ENCODE assay signal across 19 mouse cellular contexts in genomic region chr1:165342126-165342525, GRCm38 (mm10). TPM values are rescaled to one million over a fixed set of nuclear protein-coding genes. Genes with fewer than 3 reads are reported as not detected.
DNase-seq lines count a peak whose midpoint lies in the region; ATAC-seq lines count a peak whose summit lies in the region.
"Had no signal": no experiment of that assay in that cellular context is flagged by ENCODE, and none has a peak within 500 bp of the region (broad histone marks: within the 10 kb centered on the region; RNA-seq: fewer than 3 reads in every experiment).

No protein-coding gene starts in this region.

- H3K4me1 ChIP-seq in kidney, embryonic 16.5 days (ENCODE audit: insufficient read depth, low read length), result no peaks in the 10 kb centered on the region
- H3K4me1 ChIP-seq: embryonic facial prominence, embryonic 12.5 days; hindbrain, embryonic 13.5 days had no signal

- no peaks in the 10 kb centered on the region for H3K27me3 ChIP-seq in kidney, embryonic 16.5 days (ENCODE audit: insufficient read depth, low read length)
- H3K27me3 ChIP-seq: embryonic facial prominence, embryonic 12.5 days; hindbrain, embryonic 13.5 days; limb, embryonic 12.5 days had no signal

- H3K27ac ChIP-seq in kidney, embryonic 16.5 days (ENCODE audit: low read length), result no peak overlapping the region
- H3K27ac ChIP-seq: embryonic facial prominence, embryonic 12.5 days; hindbrain, embryonic 13.5 days; limb, embryonic 12.5 days; liver, embryonic 14.5 days had no signal

- DNase-seq in embryo, embryonic 11 days, result peak; percentile 7
- no peak for DNase-seq in embryo, embryonic 10 days (ENCODE audit: low spot score)
- peak; percentile 18 for DNase-seq in kidney, adult 11 months
- DNase-seq in layer of hippocampus, postnatal 36 days, result peak; percentile 36 to 43
- DNase-seq in layer of hippocampus, postnatal 25 days (ENCODE audit: extremely low spot score in 1 of 2, low spot score in 1 of 2), result no peak
- DNase-seq in kidney, postnatal 36 days, result peak; percentile 47 to 57
- DNase-seq in gastrocnemius, adult 8-10 months (ENCODE audit: low spot score in 2 of 2), result no peak
- DNase-seq: adrenal gland, postnatal 10 days; cerebellum, adult 18-20 months; cerebellum, postnatal 36 days; gastrocnemius, postnatal 36 days; heart, postnatal 10 days; lung, postnatal 10 days; thymus, postnatal 4 days had no signal

- H3K9me3 ChIP-seq in kidney, embryonic 16.5 days (ENCODE audit: low read length), result no peaks in the 10 kb centered on the region
- H3K9me3 ChIP-seq: embryonic facial prominence, embryonic 12.5 days; hindbrain, embryonic 13.5 days; limb, embryonic 12.5 days had no signal

- no peak for ATAC-seq in kidney, embryonic 16.5 days (ENCODE audit: low FRiP score, low TSS enrichment)

- H3K36me3 ChIP-seq in kidney, embryonic 16.5 days (ENCODE audit: insufficient read depth, low read length), result peaks cover 5% of the 10 kb centered on the region; the same call in 1 of the 2 replicates
- H3K36me3 ChIP-seq: embryonic facial prominence, embryonic 12.5 days; limb, embryonic 12.5 days had no signal

- 68% methylated on average over 7 of the region's 7 CpGs for WGBS in kidney, embryonic 16.5 days

- no peak overlapping the region for H3K9ac ChIP-seq in kidney, embryonic 16.5 days (replicated peaks; ENCODE audit: low read length)
- H3K9ac ChIP-seq: embryonic facial prominence, embryonic 12.5 days; hindbrain, embryonic 13.5 days; limb, embryonic 12.5 days; liver, embryonic 14.5 days had no signal

- H3K4me3 ChIP-seq in kidney, embryonic 16.5 days (ENCODE audit: low read length), result no peak overlapping the region
- H3K4me3 ChIP-seq: embryonic facial prominence, embryonic 12.5 days; hindbrain, embryonic 13.5 days; limb, embryonic 12.5 days had no signal

- H3K4me2 ChIP-seq in kidney, embryonic 16.5 days (replicated peaks; ENCODE audit: low read depth, low read length), result no peak overlapping the region
- H3K4me2 ChIP-seq: embryonic facial prominence, embryonic 12.5 days; hindbrain, embryonic 13.5 days; limb, embryonic 12.5 days had no signal

RNA-seq across cellular contexts. Expression of gene Gpr161, which starts 46.5 kb away (rescaled TPM):
- polyA plus RNA-seq in kidney, embryonic 16.5 days (2015; fragmentation: Nextera tagmentation; extraction: Ambion mirVana), result 1.3 TPM in 2 replicates
- 10 to 100 TPM; 69.1 to 82.3 TPM for total RNA-seq in layer of hippocampus, postnatal 36 days (2021)
- total RNA-seq in layer of hippocampus, postnatal 25 days (2021), result 10 to 100 TPM; 64.5 to 75.6 TPM
- under 1 TPM; 0.68 to 0.96 (median 0.80) TPM for total RNA-seq in gastrocnemius, adult 8-10 months (2022)

Comparison
In these comparisons a context has a peak if more than half of its experiments do, and no peak if none do; other contexts are left out.
1. DNase-seq: peak in embryo, embryonic 11 days (single experiment), kidney, adult 11 months (single experiment), layer of hippocampus, postnatal 36 days (2 of 2) and kidney, postnatal 36 days (2 of 2); none in embryo, embryonic 10 days (single experiment), layer of hippocampus, postnatal 25 days (0 of 2) and gastrocnemius, adult 8-10 months (0 of 2).
2. RNA of gene Gpr161, which starts 46.5 kb away (total RNA-seq): 69.1 to 82.3 TPM in layer of hippocampus, postnatal 36 days and 64.5 to 75.6 TPM in layer of hippocampus, postnatal 25 days; 0.68 to 0.96 TPM in gastrocnemius, adult 8-10 months; every median in the first group is over 10 times any median in the second.